Mouse (Mus musculus) spleen, adult 2 months (tissue): ENCODE measurements around the gene Stard10.

Experiments used
- CTCF ChIP-seq: fragments of 200-500 bp; IDR thresholded peaks from 2 replicates; pipeline ENCODE4 v1.5.1; 2011; ENCODE audit warnings: mild to moderate bottlenecking, inconsistent platforms; ENCODE audit not compliant: insufficient read depth, insufficient read length, insufficient replicate concordance; ENCODE audit errors: extremely low read depth
- POLR2A ChIP-seq: fragments of 200-500 bp; IDR thresholded peaks from 2 replicates; pipeline ENCODE4 v1.6.1; 2011; ENCODE audit warnings: low read depth, low read length, inconsistent platforms

DNA sequence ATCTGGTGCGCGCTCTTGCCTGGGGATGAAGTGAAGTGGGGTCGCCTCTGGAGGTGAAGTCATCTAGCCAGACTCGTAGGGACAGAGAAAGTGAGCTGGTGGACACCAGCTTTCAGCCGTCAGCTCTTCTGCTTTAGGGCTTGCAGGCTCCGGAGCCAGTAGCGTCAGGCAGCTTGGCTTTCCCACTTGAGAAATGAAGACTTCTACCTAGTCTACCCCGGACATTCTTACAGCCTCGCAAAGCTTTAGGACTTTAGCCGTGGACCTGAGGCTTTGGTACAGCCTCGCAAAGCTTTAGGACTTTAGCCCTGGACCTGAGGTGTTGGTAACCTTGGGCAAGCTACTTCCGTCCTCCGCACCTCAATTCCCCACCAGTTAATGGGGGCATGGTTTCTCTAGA lies 31.4 kb downstream of the Stard10 start:
- TF ChIP-seq CTCF (no peak), POLR2A (no peak)
